Mouse (Mus musculus): Measurements from ENCODE around the gene Zfp316.

The Zfp316 gene

DNA sequence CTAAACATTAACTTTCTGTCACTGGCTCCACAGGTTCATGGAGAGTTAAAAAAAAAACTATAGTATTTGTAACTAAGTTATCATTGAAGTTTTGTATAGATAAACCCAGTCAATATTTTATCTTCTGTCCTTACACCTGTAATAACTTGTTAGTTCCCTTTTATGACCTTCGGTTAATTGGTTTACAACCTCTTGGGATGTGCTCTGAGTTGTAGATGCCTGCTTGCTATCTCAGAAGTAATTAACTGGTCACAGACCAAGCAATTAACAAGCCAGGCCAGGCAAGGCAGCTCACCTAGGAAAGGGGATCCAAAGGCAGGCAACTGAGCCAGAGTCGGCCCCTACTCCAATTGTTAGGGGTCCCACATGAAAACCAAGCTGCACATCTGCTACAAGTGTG, 56.0 kb downstream of the Zfp316 start:
- DNase-seq = no peak

GRCm38 (mm10) chr5:143205015-143205414, 64.8 kb downstream of the Zfp316 start:
- no peak for DNase-seq
